Mouse (Mus musculus) cerebellum, adult 2 months (tissue): ENCODE results near the gene Sprr1a. TPM values are rescaled to one million over a fixed set of nuclear protein-coding genes. Genes with fewer than 3 reads are reported as not detected.
"Not testable (repeated sequence)": the region's sequence is repeated elsewhere in the genome, so short reads cannot be mapped to it uniquely, and the experiment has no call there.

Experiments
- DNase-seq, 2 experiments: peaks; one replicate each; pipeline ENCODE4 v3.0.0; 2021
- H3K27ac ChIP-seq: fragments of 200-500 bp; 2 replicates; pipeline ENCODE4 v1.5.1; 2012; ENCODE audit warnings: low read length, control low read depth, inconsistent platforms; ENCODE audit not compliant: insufficient read depth
- H3K27me3 ChIP-seq: fragments of 200-500 bp; 2 replicates; pipeline ENCODE4 v1.6.1; 2012; ENCODE audit warnings: inconsistent platforms, mild to moderate bottlenecking, low read length, moderate library complexity; ENCODE audit not compliant: control insufficient read depth, insufficient read depth
- H3K4me1 ChIP-seq: fragments of 200-500 bp; 2 replicates; pipeline ENCODE4 v1.6.1; 2011; ENCODE audit warnings: low read length; ENCODE audit not compliant: control insufficient read depth, insufficient read depth
- H3K4me3 ChIP-seq: fragments of 200-500 bp; replicated peaks from 2 replicates; pipeline ENCODE3; 2011; ENCODE audit warnings: mild to moderate bottlenecking, low read depth, low read length, control low read depth; ENCODE audit not compliant: insufficient read depth
- CTCF ChIP-seq: fragments of 200-500 bp; IDR thresholded peaks from 2 replicates; pipeline ENCODE4 v1.5.1; 2011; ENCODE audit warnings: low read depth, mild to moderate bottlenecking, control low read depth, low read length, moderate library complexity, borderline replicate concordance; ENCODE audit not compliant: insufficient read depth
- POLR2A ChIP-seq: fragments of 200-500 bp; IDR thresholded peaks from 2 replicates; pipeline ENCODE4 v1.6.1; 2011; ENCODE audit warnings: low read length, control low read depth, borderline replicate concordance; ENCODE audit not compliant: insufficient read depth
- WGBS: fragments of 180-500 bp; shearing (Covaris S2); methylation state at CpG from one replicate; pipeline ENCODE4 v1.1.7; 2018; 5-methylcytosine and 5-hydroxymethylcytosine counted together
- polyA plus RNA-seq: library from polyadenylated mRNA; depleted of rRNA; stranded (reverse); fragments of >200 nt; gene quantifications from 2 replicates; pipeline ENCODE4 v1.2.3, GENCODE M21; 2012; rRNA removed

Sprr1a gene
- 0.70 and 0.95 TPM in 2 replicates for polyA plus RNA-seq

- no peak for DNase-seq
- TF ChIP-seq POLR2A = no peak
- no peak for TF ChIP-seq CTCF
- Histone ChIP-seq H3K4me3 (no peak within 1 kb of the TSS), H3K27me3 (no peaks in the 10 kb centered on the region), H3K27ac (no peak within 1 kb of the TSS), H3K4me1 (no peaks in the 10 kb centered on the region)
Observed at GRCm38 (mm10) chr3:92485863-92486262, at the start of gene Sprr1a. TSS of gene Sprr1a (minus strand) at chr3:92485895.

GRCm38 (mm10) chr3:92534411-92534810 lies 48.7 kb upstream of the Sprr1a start, which contains the start of gene 2310046K23Rik:
TSS of gene 2310046K23Rik (minus strand) at chr3:92534511.
- no peaks in the 10 kb centered on the region for H3K27me3 ChIP-seq
- TF ChIP-seq CTCF = no peak
- TF ChIP-seq POLR2A = no peak
- 84% methylated on average over 3 of the region's 3 CpGs for WGBS
- DNase-seq = no peak
- no peak within 1 kb of the TSS for H3K4me3 ChIP-seq
- no peak within 1 kb of the TSS for H3K27ac ChIP-seq
- no peaks in the 10 kb centered on the region for H3K4me1 ChIP-seq

- TF ChIP-seq POLR2A = no peak
- no peak for TF ChIP-seq CTCF
- no peak for DNase-seq
- H3K4me1 ChIP-seq = no peaks in the 10 kb centered on the region
Observed at GRCm38 (mm10) chr3:92512325-92512724, 26.6 kb upstream of the Sprr1a start.

GRCm38 (mm10) chr3:92510786-92511185 lies 25.1 kb upstream of the Sprr1a start:
- DNase-seq = peak in 1 of 2 experiments; percentile 1
- H3K27ac ChIP-seq = no peak overlapping the region
- no peaks in the 10 kb centered on the region for H3K4me1 ChIP-seq
- no peak for TF ChIP-seq CTCF
- TF ChIP-seq POLR2A = no peak
- no peak overlapping the region for H3K4me3 ChIP-seq
- H3K27me3 ChIP-seq = no peaks in the 10 kb centered on the region

More at GRCm38 (mm10) chr3:92512325-92512724, 26.6 kb upstream of the Sprr1a start:
- Histone ChIP-seq H3K4me3 (no peak overlapping the region), H3K27ac (no peak overlapping the region), H3K27me3 (no peaks in the 10 kb centered on the region)

- no peak for DNase-seq
- H3K4me1 ChIP-seq = no peaks in the 10 kb centered on the region
- H3K27ac ChIP-seq = no peak overlapping the region
- no peak overlapping the region for H3K4me3 ChIP-seq
- 96% methylated on average over 1 of the region's 1 CpGs for WGBS
- TF ChIP-seq POLR2A = no peak
- TF ChIP-seq CTCF = no peak
- no peaks in the 10 kb centered on the region for H3K27me3 ChIP-seq
Observed at GRCm38 (mm10) chr3:92508185-92508584, 22.5 kb upstream of the Sprr1a start.

- no peak overlapping the region for H3K27ac ChIP-seq
- no peak overlapping the region for H3K4me3 ChIP-seq
- H3K4me1 ChIP-seq = no peaks in the 10 kb centered on the region
- DNase-seq = no peak
- H3K27me3 ChIP-seq = no peaks in the 10 kb centered on the region
- TF ChIP-seq CTCF (no peak), POLR2A (no peak)
Observed at GRCm38 (mm10) chr3:92503528-92503927, 17.8 kb upstream of the Sprr1a start.

GRCm38 (mm10) chr3:92500393-92500792 lies 14.7 kb upstream of the Sprr1a start, which contains the start of gene Sprr4:
TSS of gene Sprr4 (minus strand) at chr3:92500493.
- no peak within 1 kb of the TSS for H3K27ac ChIP-seq
- 98% methylated on average over 1 of the region's 1 CpGs for WGBS

GRCm38 (mm10) chr3:92490262-92490661 lies 4.6 kb upstream of the Sprr1a start:
- not testable (repeated sequence) for H3K27me3 ChIP-seq, H3K4me1 ChIP-seq, H3K4me3 ChIP-seq, H3K27ac ChIP-seq, DNase-seq

More at GRCm38 (mm10) chr3:92500393-92500792, 14.7 kb upstream of the Sprr1a start, which contains the start of gene Sprr4:
- no peak for DNase-seq
- TF ChIP-seq POLR2A (no peak), CTCF (no peak)
- H3K4me3 ChIP-seq = no peak within 1 kb of the TSS
- H3K4me1 ChIP-seq = no peaks in the 10 kb centered on the region
- no peaks in the 10 kb centered on the region for H3K27me3 ChIP-seq
